Mouse (Mus musculus): ENCODE results near the gene Ikzf3.

The Ikzf3 gene

GRCm38 (mm10) chr11:98472696-98473095 lies 73.1 kb downstream of the Ikzf3 start:
- no peak for DNase-seq

- DNase-seq, result peak; percentile 59 to 64
Observed at GRCm38 (mm10) chr11:98470795-98471194, 75.0 kb downstream of the Ikzf3 start.

GRCm38 (mm10) chr11:98469761-98470714 lies 75.8 kb downstream of the Ikzf3 start:
- no peak for DNase-seq

GRCm38 (mm10) chr11:98464516-98464915 lies 81.3 kb downstream of the Ikzf3 start:
- DNase-seq, result no peak

GRCm38 (mm10) chr11:98463911-98464310 lies 81.9 kb downstream of the Ikzf3 start:
- peak; percentile 28 to 31 for DNase-seq

- DNase-seq, result no peak
Observed at GRCm38 (mm10) chr11:98462255-98462654, 83.6 kb downstream of the Ikzf3 start.

- DNase-seq, result peak; percentile 32 to 39
Observed at GRCm38 (mm10) chr11:98461109-98461720, 84.6 kb downstream of the Ikzf3 start.

- DNase-seq, result peak; percentile 49 to 58
Observed at GRCm38 (mm10) chr11:98459860-98460259, 86.0 kb downstream of the Ikzf3 start.

- peak; percentile 83 to 86 for DNase-seq
Observed at GRCm38 (mm10) chr11:98459071-98459741, 86.6 kb downstream of the Ikzf3 start.

GRCm38 (mm10) chr11:98458121-98458990 lies 87.5 kb downstream of the Ikzf3 start:
- no peak for DNase-seq

GRCm38 (mm10) chr11:98457367-98458120 lies 88.3 kb downstream of the Ikzf3 start:
- peak; percentile 99 for DNase-seq

GRCm38 (mm10) chr11:98456945-98457344 lies 88.9 kb downstream of the Ikzf3 start:
- DNase-seq, result no peak

GRCm38 (mm10) chr11:98456545-98456944 lies 89.3 kb downstream of the Ikzf3 start:
- DNase-seq, result no peak

GRCm38 (mm10) chr11:98455484-98455883 lies 90.3 kb downstream of the Ikzf3 start:
- peak; percentile 62 to 63 for DNase-seq

GRCm38 (mm10) chr11:98449921-98450771 lies 95.7 kb downstream of the Ikzf3 start:
- DNase-seq, result no peak

- no peak for DNase-seq
Observed at GRCm38 (mm10) chr11:98449419-98449818, 96.4 kb downstream of the Ikzf3 start.

GRCm38 (mm10) chr11:98448191-98448790 lies 97.5 kb downstream of the Ikzf3 start:
- DNase-seq, result peak; percentile 36 to 37

GRCm38 (mm10) chr11:98447475-98447834 lies 98.4 kb downstream of the Ikzf3 start:
- no peak for DNase-seq

- DNase-seq, result no peak
Observed at GRCm38 (mm10) chr11:98446562-98447474, 99.0 kb downstream of the Ikzf3 start.
